Mouse (Mus musculus) midbrain, embryonic 14.5 days (tissue): ENCODE results near the gene Capn3. TPM values are rescaled to one million over a fixed set of nuclear protein-coding genes. Genes with fewer than 3 reads are reported as not detected.

Source experiments
- ATAC-seq: fragments of 200-750 bp; cut with Nextera tagmentation; 2 replicates; pipeline ENCODE4 v1.8.0; 2017; ENCODE audit warnings: moderate number of reproducible peaks, moderate library complexity; ENCODE audit not compliant: low FRiP score, low TSS enrichment
- DNase-seq: peaks from one replicate; pipeline ENCODE4 v3.0.0-alpha.2; 2015
- H3K27ac ChIP-seq: fragments of 300-500 bp; sonication (generic); replicated peaks from 2 replicates; pipeline ENCODE4 v1.5.1; 2014; ENCODE audit warnings: mild to moderate bottlenecking, low read depth, low read length, moderate library complexity
- H3K27me3 ChIP-seq: fragments of 300-500 bp; sonication (generic); 2 replicates; pipeline ENCODE4 v1.6.1; 2014; ENCODE audit warnings: low read length, control low read depth, mixed read lengths; ENCODE audit not compliant: control insufficient read depth, insufficient read depth
- H3K36me3 ChIP-seq: fragments of 300-500 bp; sonication (generic); 2 replicates; pipeline ENCODE4 v1.6.1; 2014; ENCODE audit warnings: low read length, control low read depth; ENCODE audit not compliant: control insufficient read depth, insufficient read depth
- H3K4me1 ChIP-seq: fragments of 300-500 bp; sonication (generic); 2 replicates; pipeline ENCODE4 v1.6.1; 2014; ENCODE audit warnings: mild to moderate bottlenecking, antibody characterized with exemption, low read length, control low read depth; ENCODE audit not compliant: control insufficient read depth, insufficient read depth
- H3K4me2 ChIP-seq: fragments of 300-500 bp; sonication (generic); 2 replicates; pipeline ENCODE4 v1.6.1; 2014; ENCODE audit warnings: mild to moderate bottlenecking, low read length, moderate library complexity
- H3K4me3 ChIP-seq: fragments of 300-500 bp; sonication (generic); replicated peaks from 2 replicates; pipeline ENCODE4 v1.5.1; 2014; ENCODE audit warnings: low read depth, low read length
- H3K9ac ChIP-seq: fragments of 300-500 bp; sonication (generic); replicated peaks from 2 replicates; pipeline ENCODE4 v1.6.1; 2014; ENCODE audit warnings: mild to moderate bottlenecking, low read length, moderate library complexity
- H3K9me3 ChIP-seq: fragments of 300-500 bp; sonication (generic); 2 replicates; pipeline ENCODE4 v1.6.1; 2016; ENCODE audit warnings: low read length, control low read depth, mixed read lengths; ENCODE audit not compliant: control insufficient read depth
- WGBS: fragments of 180-500 bp; shearing (Covaris S2); extraction: QIAGEN DNeasy Blood & Tissue Kit; methylation state at CpG from one replicate; pipeline ENCODE4 v1.1.7; 2014; 5-methylcytosine and 5-hydroxymethylcytosine counted together
- polyA plus RNA-seq: library from polyadenylated mRNA; unstranded; fragments of >200 nt; fragmentation: Nextera tagmentation; extraction: Ambion mirVana; gene quantifications from 2 replicates; pipeline ENCODE4 v1.2.1, GENCODE M21; 2014

The Capn3 gene
- 0.39 and 0.80 TPM in 2 replicates for polyA plus RNA-seq

GRCm38 (mm10) chr2:120455719-120456118, at the start of gene Capn3:
TSS of gene Capn3 (plus strand) at chr2:120456019.
- H3K9me3 ChIP-seq, result no peaks in the 10 kb centered on the region
- 81% methylated on average over 4 of the region's 4 CpGs for WGBS
- no peak within 1 kb of the TSS for H3K27ac ChIP-seq
- no peak within 1 kb of the TSS for H3K9ac ChIP-seq
- DNase-seq, result no peak
- H3K4me2 ChIP-seq, result no peak within 1 kb of the TSS
- ATAC-seq, result no peak
- no peaks in the 10 kb centered on the region for H3K36me3 ChIP-seq
- no peak within 1 kb of the TSS for H3K4me3 ChIP-seq
- H3K4me1 ChIP-seq, result no peaks in the 10 kb centered on the region
- no peaks in the 10 kb centered on the region for H3K27me3 ChIP-seq

GRCm38 (mm10) chr2:120411096-120411628, 44.7 kb upstream of the Capn3 start:
- DNase-seq, result no peak
- no peak overlapping the region for H3K4me3 ChIP-seq
- ATAC-seq, result no peak
- no peak overlapping the region for H3K27ac ChIP-seq
- H3K36me3 ChIP-seq, result no peaks in the 10 kb centered on the region
- H3K9me3 ChIP-seq, result no peaks in the 10 kb centered on the region
- H3K4me2 ChIP-seq, result no peak overlapping the region
- no peak overlapping the region for H3K9ac ChIP-seq
- H3K27me3 ChIP-seq, result no peaks in the 10 kb centered on the region
- WGBS, result 95% methylated on average over 3 of the region's 3 CpGs
- no peaks in the 10 kb centered on the region for H3K4me1 ChIP-seq

GRCm38 (mm10) chr2:120414113-120414512, 41.7 kb upstream of the Capn3 start:
- no peak overlapping the region for H3K27ac ChIP-seq
- no peak for DNase-seq
- no peaks in the 10 kb centered on the region for H3K36me3 ChIP-seq
- no peaks in the 10 kb centered on the region for H3K4me1 ChIP-seq
- H3K27me3 ChIP-seq, result no peaks in the 10 kb centered on the region
- H3K9ac ChIP-seq, result no peak overlapping the region
- ATAC-seq, result no peak
- no peaks in the 10 kb centered on the region for H3K9me3 ChIP-seq
- no peak overlapping the region for H3K4me3 ChIP-seq
- no peak overlapping the region for H3K4me2 ChIP-seq

GRCm38 (mm10) chr2:120414738-120415414, 40.9 kb upstream of the Capn3 start:
- Histone ChIP-seq H3K4me1 (no peaks in the 10 kb centered on the region), H3K9me3 (no peaks in the 10 kb centered on the region), H3K27ac (no peak overlapping the region), H3K9ac (no peak overlapping the region), H3K4me3 (no peak overlapping the region), H3K4me2 (no peak overlapping the region), H3K27me3 (no peaks in the 10 kb centered on the region), H3K36me3 (no peaks in the 10 kb centered on the region)
- WGBS, result 75% methylated on average over 1 of the region's 1 CpGs
- ATAC-seq, result no peak
- DNase-seq, result no peak

GRCm38 (mm10) chr2:120424386-120424785, 31.4 kb upstream of the Capn3 start:
- no peak overlapping the region for H3K9ac ChIP-seq
- 83% methylated on average over 5 of the region's 5 CpGs for WGBS
- no peak for DNase-seq
- no peak overlapping the region for H3K4me3 ChIP-seq
- H3K36me3 ChIP-seq, result no peaks in the 10 kb centered on the region
- no peak overlapping the region for H3K27ac ChIP-seq
- no peaks in the 10 kb centered on the region for H3K4me1 ChIP-seq
- no peaks in the 10 kb centered on the region for H3K27me3 ChIP-seq
- H3K9me3 ChIP-seq, result no peaks in the 10 kb centered on the region
- no peak overlapping the region for H3K4me2 ChIP-seq
- ATAC-seq, result no peak

GRCm38 (mm10) chr2:120444486-120444885, 11.3 kb upstream of the Capn3 start:
- H3K9ac ChIP-seq, result no peak overlapping the region
- no peaks in the 10 kb centered on the region for H3K4me1 ChIP-seq
- ATAC-seq (no peak), DNase-seq (no peak)
- H3K4me3 ChIP-seq, result no peak overlapping the region
- no peak overlapping the region for H3K27ac ChIP-seq
- no peaks in the 10 kb centered on the region for H3K36me3 ChIP-seq
- no peaks in the 10 kb centered on the region for H3K27me3 ChIP-seq
- H3K4me2 ChIP-seq, result no peak overlapping the region
- 100% methylated on average over 1 of the region's 1 CpGs for WGBS
- H3K9me3 ChIP-seq, result no peaks in the 10 kb centered on the region

- H3K4me2 ChIP-seq, result no peak overlapping the region
- no peaks in the 10 kb centered on the region for H3K36me3 ChIP-seq
- no peak overlapping the region for H3K9ac ChIP-seq
- no peak overlapping the region for H3K27ac ChIP-seq
- H3K9me3 ChIP-seq, result no peaks in the 10 kb centered on the region
- no peak overlapping the region for H3K4me3 ChIP-seq
- H3K27me3 ChIP-seq, result no peaks in the 10 kb centered on the region
- no peaks in the 10 kb centered on the region for H3K4me1 ChIP-seq
- no peak for DNase-seq
- WGBS, result 88% methylated on average over 10 of the region's 10 CpGs
- ATAC-seq, result no peak
Measured at GRCm38 (mm10) chr2:120446373-120446772, 9.4 kb upstream of the Capn3 start.

GRCm38 (mm10) chr2:120447306-120447705, 8.5 kb upstream of the Capn3 start:
- Histone ChIP-seq H3K9ac (no peak overlapping the region), H3K4me2 (no peak overlapping the region), H3K27ac (no peak overlapping the region), H3K9me3 (no peaks in the 10 kb centered on the region), H3K4me1 (no peaks in the 10 kb centered on the region), H3K36me3 (no peaks in the 10 kb centered on the region), H3K27me3 (no peaks in the 10 kb centered on the region), H3K4me3 (no peak overlapping the region)
- DNase-seq, result peak; percentile 1
- 98% methylated on average over 1 of the region's 1 CpGs for WGBS
- no peak for ATAC-seq

- Histone ChIP-seq H3K27ac (no peak overlapping the region), H3K36me3 (no peaks in the 10 kb centered on the region), H3K27me3 (no peaks in the 10 kb centered on the region), H3K4me2 (no peak overlapping the region), H3K4me1 (no peaks in the 10 kb centered on the region), H3K4me3 (no peak overlapping the region), H3K9ac (no peak overlapping the region), H3K9me3 (no peaks in the 10 kb centered on the region)
- DNase-seq (no peak), ATAC-seq (no peak)
- WGBS, result 66% methylated on average over 6 of the region's 6 CpGs
Measured at GRCm38 (mm10) chr2:120450724-120451123, 5.1 kb upstream of the Capn3 start.
